Mouse (Mus musculus): ENCODE data around the gene Cipc.
A peak's percentile ranks its signal among the peaks of the same experiment; 100 is the strongest.

Cipc gene

DNA sequence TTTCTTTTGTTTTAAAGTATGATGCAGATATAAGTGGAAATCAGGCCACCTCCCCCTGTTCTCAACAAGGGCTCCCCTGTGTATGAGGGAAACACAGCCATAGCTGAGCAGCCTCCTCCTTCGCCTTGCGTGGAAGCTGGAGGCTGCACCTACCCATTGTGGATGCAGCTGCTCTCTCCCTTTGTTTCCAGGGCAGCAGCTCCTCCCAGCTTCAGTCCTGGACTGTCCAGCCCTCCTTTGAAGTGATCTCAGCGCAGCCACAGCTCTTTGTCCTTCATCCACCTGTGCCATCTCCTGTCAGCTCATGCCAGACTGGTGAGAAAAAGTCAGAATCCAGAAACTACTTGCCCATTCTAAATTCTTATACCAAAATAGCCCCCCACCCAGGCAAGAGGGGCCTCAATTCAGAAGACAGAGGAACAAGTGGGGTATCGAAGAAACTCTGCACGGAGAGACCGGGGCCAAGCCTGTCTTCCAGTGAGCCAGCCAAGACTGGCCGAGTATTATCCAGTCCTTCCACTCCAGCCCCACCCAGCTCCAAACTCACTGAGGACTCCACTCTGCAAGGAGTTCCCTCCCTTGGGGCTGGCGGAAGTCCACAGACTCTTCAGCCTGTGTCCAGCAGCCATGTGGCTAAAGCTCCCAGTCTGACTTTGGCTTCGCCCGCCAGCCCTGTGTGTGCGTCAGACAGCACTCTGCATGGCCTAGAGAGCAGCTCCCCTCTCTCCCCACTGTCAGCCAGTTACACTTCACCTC lies 14.9 kb downstream of the Cipc start:
- DNase-seq: no peak

DNA sequence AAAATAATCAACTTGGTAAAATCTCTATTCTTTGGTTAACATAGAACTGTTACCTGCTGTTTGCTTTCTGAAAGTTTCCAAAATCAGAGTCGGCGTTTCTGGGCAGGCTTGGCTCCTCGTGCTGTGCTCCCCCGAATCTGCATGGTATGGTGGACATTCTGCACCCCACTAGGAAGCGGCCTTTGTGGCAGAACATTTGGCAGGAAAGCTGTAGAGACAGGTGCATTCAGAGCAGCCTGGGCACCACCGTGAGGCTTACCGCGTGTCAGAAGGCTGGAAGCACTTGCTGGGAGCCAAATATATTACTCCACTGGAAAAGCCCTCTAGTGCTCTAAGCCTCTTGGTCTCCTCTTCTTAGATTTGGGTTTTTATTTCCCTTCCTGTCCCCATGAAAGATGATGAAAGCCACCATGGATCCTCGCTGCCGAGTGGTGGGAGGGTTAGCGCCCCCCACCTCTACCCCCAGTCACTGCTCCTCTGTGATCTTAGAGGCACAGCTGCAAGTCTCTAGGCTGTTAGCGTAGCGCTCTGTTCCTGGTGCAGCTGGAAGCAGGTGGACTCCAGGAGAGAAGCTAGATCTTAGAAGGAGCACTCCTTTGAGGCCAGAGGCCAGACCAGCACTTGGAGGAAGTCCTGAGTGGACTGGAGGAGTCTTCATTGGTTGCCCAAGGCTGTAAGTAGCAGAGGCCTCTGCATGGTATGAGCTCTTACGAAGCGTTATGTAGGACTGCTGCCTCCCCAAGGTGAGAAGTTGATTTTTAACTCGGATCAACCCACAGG lies 17.6 kb downstream of the Cipc start:
- no peak for DNase-seq

- no peak for DNase-seq
Observed at GRCm38 (mm10) chr12:86965237-86965799, 18.5 kb downstream of the Cipc start.

DNA sequence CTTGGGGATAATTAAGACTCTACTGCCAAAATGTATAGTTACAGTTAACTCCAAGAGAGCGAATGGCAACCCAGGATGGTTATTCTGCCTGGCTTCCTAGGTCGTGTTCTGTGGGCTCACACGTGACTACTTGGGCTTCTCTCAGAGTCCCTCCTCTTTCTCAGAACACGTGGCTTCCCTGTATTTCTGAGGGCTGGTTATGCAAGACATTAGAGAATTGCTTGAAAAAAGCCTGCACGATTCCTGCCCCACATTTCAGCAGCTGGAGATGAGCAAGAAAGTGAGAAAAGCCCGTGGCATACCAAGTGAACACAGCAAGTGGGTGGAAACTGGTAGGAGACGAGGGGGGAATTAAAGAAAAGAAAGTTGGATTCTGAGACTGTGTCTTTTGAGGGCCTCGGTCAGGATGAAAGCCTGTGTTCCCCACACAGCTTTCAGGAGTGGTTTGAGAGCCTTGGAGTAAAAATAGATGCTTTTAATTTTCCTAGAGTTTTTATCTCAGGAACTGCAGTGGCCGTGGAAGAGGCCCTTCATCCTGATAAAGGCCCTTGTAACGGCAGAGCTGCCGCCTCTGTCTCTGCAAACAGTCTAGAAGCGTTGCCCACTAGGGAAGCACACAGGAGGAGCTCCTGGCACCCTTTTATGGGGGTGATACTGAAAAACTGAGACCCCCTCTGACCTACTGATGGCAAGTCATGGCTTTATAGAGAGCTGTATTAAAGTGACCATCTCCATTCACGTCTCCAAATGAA lies 21.8 kb downstream of the Cipc start:
- no peak for DNase-seq

DNA sequence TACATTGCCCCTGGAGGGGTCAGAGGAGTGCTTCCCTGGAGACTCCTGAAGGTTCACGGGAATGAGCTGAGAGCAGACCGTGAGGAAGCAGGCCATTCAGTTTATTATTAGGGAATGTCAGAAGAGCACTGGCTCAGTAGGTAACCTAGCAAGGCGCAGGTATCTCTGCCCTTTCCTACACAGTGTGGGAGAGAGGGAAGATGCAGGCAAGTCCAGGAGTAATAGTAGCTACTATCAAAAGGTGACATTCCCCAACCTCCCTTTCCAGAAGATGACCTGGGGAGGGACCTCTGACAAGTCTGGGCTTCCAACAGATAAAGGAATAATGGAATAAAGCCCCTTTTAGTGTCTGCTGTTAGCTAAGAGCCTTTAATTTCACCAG lies 22.4 kb downstream of the Cipc start:
- DNase-seq: no peak

- no peak for DNase-seq
Observed at GRCm38 (mm10) chr12:86971089-86971488, 24.2 kb downstream of the Cipc start.

DNA sequence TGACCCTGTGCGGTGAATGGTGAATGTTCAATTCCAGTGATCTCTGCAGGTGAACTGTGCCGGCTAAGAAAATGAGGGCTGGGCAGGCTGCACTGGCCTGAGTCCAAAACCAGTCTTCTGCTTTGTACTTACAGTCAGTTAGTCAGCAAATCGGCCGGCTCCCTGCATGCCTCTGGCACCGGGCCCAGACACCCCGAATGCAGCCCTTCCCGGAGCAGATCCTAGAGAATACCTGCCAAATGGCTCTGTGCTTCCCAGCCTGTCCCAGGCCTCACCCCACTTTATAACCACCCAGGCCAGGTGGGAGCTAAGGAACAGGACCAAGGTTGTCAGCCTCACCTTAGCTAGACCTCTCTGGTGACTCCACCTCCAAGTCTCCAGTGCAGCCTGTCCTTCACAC lies 26.4 kb downstream of the Cipc start:
- peak; percentile 85 to 86 for DNase-seq

DNA sequence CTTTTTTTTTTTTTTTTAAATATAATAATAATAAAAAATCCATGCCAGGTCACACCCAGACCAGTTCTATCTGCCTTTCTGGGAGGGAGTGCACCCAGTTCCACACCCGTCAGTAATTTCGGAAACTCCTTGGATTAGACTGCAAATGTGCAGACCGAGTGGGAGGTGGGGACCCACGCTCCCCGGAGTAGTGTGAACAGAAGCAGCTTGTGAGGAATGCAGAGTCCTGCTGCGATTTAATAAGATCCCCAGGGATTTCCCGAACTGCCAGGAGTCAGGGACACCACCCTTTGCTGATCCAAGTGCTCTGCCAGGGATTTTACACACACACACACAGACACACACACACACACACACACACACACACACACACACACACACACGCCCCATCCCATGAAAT lies 26.9 kb downstream of the Cipc start:
- DNase-seq: no peak

GRCm38 (mm10) chr12:86974387-86975288 lies 27.8 kb downstream of the Cipc start:
- DNase-seq: peak; percentile 34 to 59

DNA sequence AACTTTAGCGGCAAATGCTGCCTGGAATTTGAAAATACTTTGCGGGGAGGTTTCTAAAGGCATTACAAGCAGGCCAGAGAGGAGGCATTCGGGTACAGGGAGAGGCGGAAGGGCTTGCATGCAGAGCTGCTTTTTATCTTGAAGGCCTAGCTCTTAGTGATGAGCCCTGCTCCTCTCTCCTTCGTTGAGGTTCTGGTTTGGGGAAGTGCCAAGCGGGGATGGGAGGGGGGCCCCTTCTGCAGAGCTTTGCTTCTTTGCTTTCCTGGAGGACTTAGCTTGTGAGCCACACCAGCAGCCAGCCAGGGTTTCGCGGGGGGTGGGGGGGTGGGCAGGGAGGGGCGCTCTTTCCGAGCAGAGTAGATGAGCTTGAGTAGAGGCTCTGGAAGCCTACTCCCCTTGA lies 28.9 kb downstream of the Cipc start:
- no peak for DNase-seq

DNA sequence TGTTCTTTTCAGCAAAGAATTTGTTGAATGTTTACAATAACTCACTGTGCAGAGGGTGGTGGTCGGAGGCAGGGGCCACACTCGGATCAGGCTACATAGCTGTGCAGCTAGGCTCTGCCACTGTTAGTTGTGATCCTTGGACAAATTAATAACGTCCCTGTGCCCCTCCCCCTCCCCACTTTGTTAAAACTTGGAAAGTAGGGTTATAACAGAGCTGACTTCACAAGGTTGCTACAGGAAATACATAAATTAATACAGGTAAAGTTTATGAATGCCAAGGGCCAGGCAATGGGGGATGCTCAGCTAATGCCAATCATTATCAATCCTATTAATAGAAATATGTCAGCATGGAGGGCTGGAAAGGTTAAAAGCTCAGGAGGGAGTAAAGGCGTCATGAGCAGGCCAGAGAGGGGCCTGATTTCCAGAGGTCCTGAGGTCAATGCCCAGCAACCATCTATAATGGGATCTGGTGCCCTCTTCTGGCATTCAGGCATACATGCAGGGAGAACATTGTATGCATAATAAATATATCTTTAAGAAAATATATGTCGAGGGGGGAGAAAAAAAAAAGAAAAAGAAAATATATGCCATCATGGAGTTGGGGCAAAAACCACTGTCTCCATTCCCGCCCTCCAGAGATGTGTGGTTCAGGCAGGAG lies 29.8 kb downstream of the Cipc start:
- no peak for DNase-seq

- no peak for DNase-seq
Observed at GRCm38 (mm10) chr12:86977833-86978232, 31.0 kb downstream of the Cipc start.

- no peak for DNase-seq
Observed at GRCm38 (mm10) chr12:86981180-86981579, 34.3 kb downstream of the Cipc start.

DNA sequence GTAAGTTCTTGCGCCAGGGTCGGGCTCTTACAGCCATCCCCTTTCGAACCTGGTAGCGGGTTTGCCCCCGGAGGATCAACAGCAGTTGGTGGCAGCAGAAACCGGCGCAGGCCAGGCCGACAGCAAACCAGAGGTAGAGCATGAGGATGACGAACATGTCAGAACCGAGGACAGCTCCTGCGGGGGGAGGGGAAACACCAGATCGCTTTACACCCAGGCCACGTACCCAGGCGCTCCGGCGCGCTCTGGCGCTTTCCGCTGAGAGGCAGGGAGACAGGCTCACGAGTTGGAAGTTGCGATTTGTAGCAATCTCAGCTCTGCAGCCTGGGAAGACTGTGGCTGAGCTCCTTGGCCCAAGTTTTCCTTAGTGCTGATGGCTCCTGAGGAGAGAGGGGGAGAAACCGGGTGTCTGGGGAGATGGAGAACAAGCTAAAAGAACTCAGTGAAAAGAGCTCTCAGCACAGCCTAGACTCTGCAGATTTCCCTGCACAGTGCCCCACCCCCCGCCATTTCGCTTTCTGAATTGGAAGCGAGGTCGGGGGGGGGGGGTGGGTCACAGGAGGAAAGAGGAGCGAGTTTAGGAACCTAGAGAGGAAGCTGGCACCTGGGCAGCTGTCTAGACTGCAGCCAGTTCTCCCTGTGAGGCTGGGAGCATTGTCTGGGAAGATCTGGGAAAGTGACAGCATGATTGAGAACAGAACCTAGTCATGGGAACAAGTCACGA lies 36.8 kb downstream of the Cipc start:
- DNase-seq: peak; percentile 25 to 50

DNA sequence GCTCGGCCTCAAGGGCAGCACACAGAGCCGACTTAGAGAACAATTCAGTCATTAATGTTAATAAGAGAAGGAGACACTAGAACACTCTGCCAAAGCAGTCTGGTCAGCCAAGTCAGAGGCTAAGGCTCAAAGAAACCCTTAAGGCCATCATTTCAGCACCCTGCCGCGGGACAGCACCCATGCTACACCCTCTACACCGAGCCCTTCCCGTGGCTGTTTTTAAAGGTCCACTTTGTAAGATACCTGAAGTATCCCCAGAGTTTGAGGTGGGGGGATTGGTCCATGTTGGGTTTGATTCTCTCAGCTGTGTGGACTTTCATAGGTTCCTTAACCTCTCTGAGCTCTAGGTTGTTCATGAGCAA lies 37.3 kb downstream of the Cipc start:
- peak in 1 of 2 experiments; percentile 42 for DNase-seq

- DNase-seq: no peak
Observed at GRCm38 (mm10) chr12:86986562-86986961, 39.7 kb downstream of the Cipc start.

DNA sequence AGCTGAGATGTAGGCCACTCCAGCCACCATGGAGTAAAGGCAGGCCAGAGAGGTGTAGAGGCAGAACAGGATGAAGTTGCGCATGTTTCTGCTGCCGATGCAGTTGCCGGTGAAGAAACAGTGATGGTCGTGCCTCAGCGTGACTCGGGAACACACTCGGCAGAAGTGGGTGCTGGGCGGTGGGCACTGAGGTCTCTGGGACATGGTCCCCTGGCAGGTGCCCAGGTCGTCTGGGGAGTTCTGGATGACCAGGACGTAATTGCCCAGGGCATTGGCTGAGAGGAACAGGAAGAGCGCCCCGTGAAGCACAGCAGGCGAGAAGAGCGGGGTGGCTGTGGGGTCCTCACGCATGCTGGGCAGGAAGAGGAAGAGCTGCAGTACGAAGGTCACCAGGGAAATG lies 41.4 kb downstream of the Cipc start:
- no peak for DNase-seq

GRCm38 (mm10) chr12:86989378-86989777 lies 42.5 kb downstream of the Cipc start:
- no peak for DNase-seq

DNA sequence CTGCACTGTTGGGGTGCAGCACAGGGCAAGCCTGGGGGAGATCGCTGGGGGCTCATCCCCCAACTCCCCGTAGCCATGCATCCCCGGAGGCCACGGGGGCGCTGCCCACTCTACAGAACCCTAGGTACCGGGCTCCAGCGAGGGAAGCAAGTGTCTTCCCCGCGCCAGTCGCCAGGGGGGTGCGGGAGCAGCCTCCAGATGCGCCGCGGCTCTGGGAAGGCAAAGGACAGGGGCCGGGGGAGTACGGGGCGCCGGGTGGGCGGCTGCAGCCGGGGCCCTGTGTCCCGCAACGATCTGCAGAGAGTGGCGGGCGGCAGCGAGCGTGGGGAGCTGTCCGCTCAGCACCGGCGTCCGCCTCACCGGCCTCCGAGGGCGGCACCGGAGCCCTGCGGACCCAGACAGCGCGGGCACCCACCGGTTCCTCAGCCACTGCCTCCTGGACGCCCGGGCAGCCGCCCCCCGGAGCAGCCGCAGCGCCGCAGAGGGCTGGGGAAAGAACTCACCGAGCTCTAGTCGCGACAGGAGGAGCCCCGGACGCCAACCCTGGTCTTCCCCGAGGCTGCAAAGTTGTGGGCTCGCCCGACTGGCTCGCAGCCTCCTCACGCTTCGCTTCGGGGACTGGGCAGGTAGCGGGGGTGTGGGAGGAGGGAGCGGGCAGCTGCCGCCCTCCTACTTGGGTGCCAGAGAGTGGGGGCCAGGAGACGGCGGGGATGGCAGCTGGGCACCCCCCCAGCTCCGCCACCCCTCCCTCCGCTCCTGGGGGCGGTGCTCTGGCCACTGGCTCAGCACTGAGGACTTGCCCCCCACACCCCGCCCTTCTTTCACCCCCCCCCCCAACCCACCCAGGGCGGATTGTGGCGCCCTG lies 43.3 kb downstream of the Cipc start, which contains the start of gene Zdhhc22:
Gene Zdhhc22, minus strand, starts transcription at position 541 of the 865 bp plus-strand sequence.
- DNase-seq: no peak

DNA sequence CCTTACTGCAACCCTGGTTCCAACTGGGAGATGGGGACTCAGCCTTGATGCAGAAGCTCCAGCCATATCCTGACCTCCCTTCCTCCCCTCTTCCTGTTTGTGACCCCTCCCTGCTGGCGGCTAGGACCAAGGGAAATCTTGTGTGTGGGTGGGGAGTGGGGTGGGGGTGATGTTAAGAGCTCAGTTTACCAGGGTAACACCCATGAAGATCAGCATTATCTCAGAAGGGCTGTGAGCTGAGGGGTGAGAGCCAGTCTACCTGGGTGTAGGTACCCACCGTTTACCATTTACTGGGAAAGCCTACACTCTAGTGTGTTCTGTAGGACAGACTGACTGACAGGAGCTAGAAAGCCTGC lies 43.9 kb downstream of the Cipc start:
- DNase-seq: no peak
